Mouse (Mus musculus) midbrain, embryonic 11.5 days (tissue): Measurements from ENCODE around the gene Tom1l1. TPM values are rescaled to one million over a fixed set of nuclear protein-coding genes. Genes with fewer than 3 reads are reported as not detected.
A peak's percentile ranks its signal among the peaks of the same experiment; 100 is the strongest.

Experiments used
- ATAC-seq: fragments of 200-750 bp; cut with Nextera tagmentation; 2 replicates; pipeline ENCODE4 v1.8.0; 2017; ENCODE audit warnings: moderate TSS enrichment, moderate library complexity; ENCODE audit not compliant: low FRiP score
- DNase-seq: peaks from one replicate; pipeline ENCODE4 v3.0.0; 2015; ENCODE audit warnings: low spot score; ENCODE audit errors: missing footprints
- H3K27ac ChIP-seq: fragments of 300-500 bp; sonication (generic); 2 replicates; pipeline ENCODE4 v1.5.1; 2014; ENCODE audit warnings: low read depth, low read length
- H3K27me3 ChIP-seq: fragments of 300-500 bp; sonication (generic); 2 replicates; pipeline ENCODE4 v1.6.1; 2014; ENCODE audit warnings: mild to moderate bottlenecking, low read length, moderate library complexity, mixed read lengths; ENCODE audit not compliant: control insufficient read depth, insufficient read depth
- H3K36me3 ChIP-seq: fragments of 300-500 bp; sonication (generic); 2 replicates; pipeline ENCODE4 v1.6.1; 2014; ENCODE audit warnings: mild to moderate bottlenecking, low read length, moderate library complexity, mixed read lengths; ENCODE audit not compliant: control insufficient read depth, insufficient read depth
- H3K4me1 ChIP-seq: fragments of 300-500 bp; sonication (generic); 2 replicates; pipeline ENCODE4 v1.6.1; 2014; ENCODE audit warnings: low read length; ENCODE audit not compliant: control insufficient read depth, insufficient read depth
- H3K4me2 ChIP-seq: fragments of 300-500 bp; sonication (generic); 2 replicates; pipeline ENCODE4 v1.6.1; 2014; ENCODE audit warnings: mild to moderate bottlenecking, moderate library complexity
- H3K4me3 ChIP-seq: fragments of 300-500 bp; sonication (generic); 2 replicates; pipeline ENCODE4 v1.5.1; 2014; ENCODE audit warnings: low read depth, low read length
- H3K9ac ChIP-seq: fragments of 300-500 bp; sonication (generic); 2 replicates; pipeline ENCODE4 v1.6.1; 2014; ENCODE audit warnings: low read length
- H3K9me3 ChIP-seq: fragments of 300-500 bp; sonication (generic); 2 replicates; pipeline ENCODE4 v1.6.1; 2016; ENCODE audit warnings: low read length; ENCODE audit not compliant: control insufficient read depth
- WGBS: fragments of 180-500 bp; shearing (Covaris S2); extraction: QIAGEN DNeasy Blood & Tissue Kit; methylation state at CpG from one replicate; pipeline ENCODE4 v1.1.7; 2014; 5-methylcytosine and 5-hydroxymethylcytosine counted together
- polyA plus RNA-seq: library from polyadenylated mRNA; unstranded; fragments of >200 nt; fragmentation: Nextera tagmentation; extraction: Ambion mirVana; gene quantifications from 2 replicates; pipeline ENCODE4 v1.2.1, GENCODE M21; 2014

Gene Tom1l1
- polyA plus RNA-seq, 1 experiment from 2014 or later = 18.7 TPM

DNA sequence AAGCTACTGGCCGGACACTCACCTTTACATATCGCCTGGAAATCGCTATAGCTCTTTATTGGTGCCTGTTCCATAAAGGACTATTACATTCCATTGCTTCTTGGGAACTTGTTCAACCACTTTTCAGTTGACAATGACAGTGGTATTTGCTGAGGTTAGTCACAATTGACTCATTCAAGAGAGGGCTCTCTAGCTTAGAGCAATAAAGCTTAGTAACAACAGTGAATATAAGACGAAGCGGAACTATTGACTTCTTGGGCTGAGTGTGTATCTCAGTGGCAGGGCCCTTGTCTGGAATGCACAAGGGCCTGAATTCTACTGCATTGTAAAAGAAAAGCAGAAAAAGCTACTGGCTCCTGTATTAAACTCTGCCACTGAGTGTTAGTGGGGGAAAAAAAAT lies 9.6 kb downstream of the Tom1l1 start:
- no peak for ATAC-seq
- WGBS = 90% methylated on average over 5 of the region's 5 CpGs

GRCm38 (mm10) chr11:90677771-90678288 lies 10.3 kb downstream of the Tom1l1 start:
- H3K27me3 ChIP-seq = no peaks in the 10 kb centered on the region
- H3K27ac ChIP-seq = no peak overlapping the region
- H3K4me2 ChIP-seq = no peak overlapping the region
- H3K4me1 ChIP-seq = no peaks in the 10 kb centered on the region
- ATAC-seq (peak; percentile 68), DNase-seq (peak; percentile 80)
- H3K36me3 ChIP-seq = no peaks in the 10 kb centered on the region
- no peak overlapping the region for H3K9ac ChIP-seq
- no peak overlapping the region for H3K4me3 ChIP-seq
- 67% methylated on average over 8 of the region's 8 CpGs for WGBS
- H3K9me3 ChIP-seq = no peaks in the 10 kb centered on the region

More for the DNA sequence above, 9.6 kb downstream of the Tom1l1 start:
- H3K9ac ChIP-seq = no peak overlapping the region
- H3K9me3 ChIP-seq = no peaks in the 10 kb centered on the region
- DNase-seq = peak; percentile 31
- no peaks in the 10 kb centered on the region for H3K36me3 ChIP-seq
- no peak overlapping the region for H3K4me3 ChIP-seq
- H3K4me2 ChIP-seq = no peak overlapping the region
- no peaks in the 10 kb centered on the region for H3K4me1 ChIP-seq
- H3K27me3 ChIP-seq = no peaks in the 10 kb centered on the region
- no peak overlapping the region for H3K27ac ChIP-seq

- ATAC-seq = no peak
- 87% methylated on average over 7 of the region's 7 CpGs for WGBS
- Histone ChIP-seq H3K27me3 (no peaks in the 10 kb centered on the region), H3K4me1 (no peaks in the 10 kb centered on the region), H3K9me3 (no peaks in the 10 kb centered on the region), H3K36me3 (no peaks in the 10 kb centered on the region), H3K9ac (no peak overlapping the region), H3K27ac (no peak overlapping the region), H3K4me2 (no peak overlapping the region), H3K4me3 (no peak overlapping the region)
- peak; percentile 81 for DNase-seq
Measured at GRCm38 (mm10) chr11:90677027-90677426, 11.1 kb downstream of the Tom1l1 start.

- no peak overlapping the region for H3K9ac ChIP-seq
- ATAC-seq = no peak
- DNase-seq = peak; percentile 23
- no peaks in the 10 kb centered on the region for H3K4me1 ChIP-seq
- H3K27me3 ChIP-seq = no peaks in the 10 kb centered on the region
- H3K4me3 ChIP-seq = no peak overlapping the region
- H3K9me3 ChIP-seq = no peaks in the 10 kb centered on the region
- WGBS = 85% methylated on average over 5 of the region's 5 CpGs
- H3K36me3 ChIP-seq = no peaks in the 10 kb centered on the region
- no peak overlapping the region for H3K27ac ChIP-seq
- H3K4me2 ChIP-seq = no peak overlapping the region
Measured at GRCm38 (mm10) chr11:90675479-90676110, 12.6 kb downstream of the Tom1l1 start.

DNA sequence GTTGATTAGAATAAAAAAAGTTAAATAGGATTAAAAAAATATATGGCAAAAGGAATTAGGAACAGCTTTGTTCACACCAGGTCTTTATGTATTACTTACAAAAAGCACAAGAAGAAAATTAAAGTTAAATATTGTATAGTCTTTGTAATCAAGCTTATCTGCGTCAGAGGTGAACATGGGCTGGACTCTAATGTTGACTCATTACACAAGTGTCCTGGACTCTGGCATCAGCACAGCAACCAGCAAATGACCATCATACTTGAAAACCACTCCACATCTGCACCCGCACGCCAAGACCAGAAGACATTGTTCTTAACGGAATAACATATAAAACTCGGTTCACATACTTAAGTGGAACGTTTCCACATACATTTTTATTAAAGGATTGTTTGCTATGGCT lies 20.8 kb downstream of the Tom1l1 start:
- no peak for ATAC-seq
- H3K9me3 ChIP-seq = no peaks in the 10 kb centered on the region
- no peak overlapping the region for H3K4me3 ChIP-seq
- 94% methylated on average over 6 of the region's 6 CpGs for WGBS
- H3K4me2 ChIP-seq = no peak overlapping the region
- no peak for DNase-seq
- no peak overlapping the region for H3K27ac ChIP-seq
- no peaks in the 10 kb centered on the region for H3K27me3 ChIP-seq
- H3K4me1 ChIP-seq = peaks cover 27% of the 10 kb centered on the region
- no peak overlapping the region for H3K9ac ChIP-seq
- H3K36me3 ChIP-seq = no peaks in the 10 kb centered on the region

DNA sequence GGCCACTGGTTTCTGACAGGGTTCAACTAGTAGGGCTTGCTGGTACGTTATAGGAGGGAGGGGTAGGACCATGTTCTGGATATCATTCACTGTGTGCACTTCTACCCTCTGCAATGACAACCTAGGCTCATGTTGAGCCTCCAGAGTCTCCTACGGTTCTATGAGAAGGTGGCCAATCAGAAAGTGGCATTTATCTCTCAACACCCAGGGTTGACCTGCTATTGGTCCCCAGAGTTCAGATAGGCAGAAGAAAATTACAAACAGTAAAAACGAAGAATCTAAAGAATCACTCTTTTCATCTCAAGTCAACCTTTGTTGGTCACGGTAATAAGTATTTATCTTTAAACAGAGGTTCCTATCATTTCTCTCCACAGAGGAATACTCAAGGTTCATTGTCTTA lies 21.2 kb downstream of the Tom1l1 start:
- whole genome bisulfite sequencing = 85% methylated on average over 4 of the region's 4 CpGs

DNA sequence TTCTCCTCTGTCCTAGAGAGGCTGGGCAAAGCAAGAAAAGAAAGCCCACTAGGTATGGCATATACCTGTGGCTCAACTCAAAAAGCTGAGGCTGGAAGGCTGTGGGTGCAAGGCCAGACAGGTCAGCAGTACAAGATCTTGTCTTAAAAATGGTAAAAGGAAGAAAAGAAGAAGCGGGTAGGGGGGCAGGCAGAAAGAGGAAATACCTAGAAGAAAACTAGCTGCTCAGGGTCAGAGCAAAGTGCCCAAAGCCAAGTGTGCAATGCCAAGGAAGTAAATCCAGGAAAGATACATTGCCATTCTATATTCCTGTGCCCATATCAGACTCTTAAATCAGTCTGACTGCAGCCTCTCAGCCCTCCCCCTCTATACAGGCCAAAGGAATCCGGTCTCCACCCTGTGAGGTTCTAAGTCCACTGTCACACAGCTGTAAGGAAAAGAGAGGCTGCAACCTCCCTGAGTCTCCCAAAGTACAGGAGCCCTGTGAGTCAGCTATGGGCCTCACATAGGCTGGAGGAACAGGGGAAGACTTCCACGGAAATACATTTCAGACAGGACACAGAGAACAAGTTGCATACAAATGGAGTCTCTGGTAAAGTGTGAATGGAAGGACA lies 21.9 kb downstream of the Tom1l1 start:
- H3K27ac ChIP-seq = no peak overlapping the region
- no peaks in the 10 kb centered on the region for H3K9me3 ChIP-seq
- peaks cover 27% of the 10 kb centered on the region for H3K4me1 ChIP-seq
- no peaks in the 10 kb centered on the region for H3K27me3 ChIP-seq
- no peaks in the 10 kb centered on the region for H3K36me3 ChIP-seq
- no peak for DNase-seq
- no peak overlapping the region for H3K9ac ChIP-seq
- WGBS = 84% methylated on average over 3 of the region's 3 CpGs
- no peak overlapping the region for H3K4me3 ChIP-seq
- H3K4me2 ChIP-seq = no peak overlapping the region
- no peak for ATAC-seq

More for the DNA sequence above, 21.2 kb downstream of the Tom1l1 start:
- ATAC-seq (no peak), DNase-seq (no peak)
- Histone ChIP-seq H3K9ac (no peak overlapping the region), H3K27ac (no peak overlapping the region), H3K36me3 (no peaks in the 10 kb centered on the region), H3K27me3 (no peaks in the 10 kb centered on the region), H3K4me2 (no peak overlapping the region), H3K9me3 (no peaks in the 10 kb centered on the region), H3K4me1 (peaks cover 27% of the 10 kb centered on the region), H3K4me3 (no peak overlapping the region)

DNA sequence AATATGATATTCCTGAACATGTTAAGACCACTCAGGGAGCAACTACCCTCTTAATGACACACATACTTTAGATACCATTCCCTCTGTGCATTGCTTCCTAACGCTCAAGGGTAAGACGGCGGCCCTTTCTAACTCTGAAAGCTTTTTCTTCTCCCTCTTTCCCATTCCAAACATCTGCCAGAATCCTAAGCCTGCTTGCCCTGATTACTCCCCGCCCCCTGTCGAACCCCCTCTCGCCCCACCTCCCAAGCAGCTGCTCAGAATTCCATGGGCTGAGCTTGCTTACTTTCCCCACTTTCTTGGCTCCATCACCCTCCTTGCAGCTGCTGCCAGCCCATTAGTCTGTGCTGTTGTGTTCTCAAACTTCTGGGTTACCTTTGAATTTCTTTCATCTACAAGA lies 23.0 kb downstream of the Tom1l1 start:
- H3K36me3 ChIP-seq = no peaks in the 10 kb centered on the region
- H3K9me3 ChIP-seq = no peaks in the 10 kb centered on the region
- peaks cover 27% of the 10 kb centered on the region for H3K4me1 ChIP-seq
- 4% methylated on average over 6 of the region's 6 CpGs for WGBS
- no peak overlapping the region for H3K4me2 ChIP-seq
- H3K4me3 ChIP-seq = no peak overlapping the region
- H3K9ac ChIP-seq = no peak overlapping the region
- DNase-seq (peak; percentile 91), ATAC-seq (peak; percentile 58)
- no peaks in the 10 kb centered on the region for H3K27me3 ChIP-seq
- no peak overlapping the region for H3K27ac ChIP-seq

DNA sequence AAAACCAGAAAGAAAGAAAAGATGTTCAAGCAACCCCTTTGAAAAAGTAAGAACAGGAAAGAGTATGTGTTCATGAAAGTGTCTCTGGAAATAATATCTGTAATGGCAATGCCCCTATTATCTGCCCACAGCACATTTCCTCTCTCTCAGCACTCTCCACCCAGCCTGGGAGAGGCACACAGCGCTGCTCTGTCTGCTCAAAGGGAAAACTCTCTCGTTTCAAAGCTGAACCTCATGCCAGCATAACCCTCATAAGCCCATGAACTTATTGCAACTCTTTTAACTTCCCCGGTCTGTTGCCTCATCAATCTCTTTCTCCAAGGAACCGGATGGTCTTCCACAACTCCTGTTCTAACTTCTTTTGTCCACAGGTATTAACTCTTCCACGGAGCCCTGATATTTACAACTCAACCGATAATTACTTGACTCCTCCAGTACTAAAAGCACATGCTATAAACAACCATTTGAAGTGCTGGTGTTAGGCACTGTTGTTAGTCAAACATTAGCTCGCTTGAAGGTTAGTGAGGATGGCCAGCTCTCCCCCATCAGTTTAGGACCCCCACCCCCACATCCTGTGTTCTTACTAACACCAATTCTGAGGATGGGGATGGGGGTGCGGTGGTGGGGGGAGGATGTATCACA lies 23.7 kb downstream of the Tom1l1 start:
- ATAC-seq = peak; percentile 41; the same call in 1 of the 2 replicates
- DNase-seq = no peak
- H3K27ac ChIP-seq = no peak overlapping the region; the same call in 1 of the 2 replicates
- H3K27me3 ChIP-seq = no peaks in the 10 kb centered on the region
- 28% methylated on average over 8 of the region's 8 CpGs for WGBS
- H3K36me3 ChIP-seq = no peaks in the 10 kb centered on the region
- H3K4me2 ChIP-seq = no peak overlapping the region
- no peaks in the 10 kb centered on the region for H3K9me3 ChIP-seq
- H3K4me3 ChIP-seq = no peak overlapping the region
- H3K4me1 ChIP-seq = peaks cover 27% of the 10 kb centered on the region
- H3K9ac ChIP-seq = no peak overlapping the region
